Mouse (Mus musculus) erythroblast, embryonic 14.5 days (primary cell): ENCODE data around the gene Prkca.

Source experiments
- GATA1 ChIP-seq: IDR thresholded peaks from 2 replicates; pipeline ENCODE4 v1.6.1; 2012; ENCODE audit warnings: low read length, inconsistent platforms, mixed read lengths
- TAL1 ChIP-seq: IDR thresholded peaks from 3 replicates; pipeline ENCODE4 v1.6.1; 2012; ENCODE audit warnings: low read length, inconsistent platforms, mixed read lengths

- TF ChIP-seq GATA1: no peak
- no peak for TF ChIP-seq TAL1
These were observed 197.8 kb downstream of the Prkca start for GRCm38 (mm10) chr11:108145752-108146496.
